Mouse (Mus musculus): ENCODE measurements around the gene Pllp.

Pllp gene

DNA sequence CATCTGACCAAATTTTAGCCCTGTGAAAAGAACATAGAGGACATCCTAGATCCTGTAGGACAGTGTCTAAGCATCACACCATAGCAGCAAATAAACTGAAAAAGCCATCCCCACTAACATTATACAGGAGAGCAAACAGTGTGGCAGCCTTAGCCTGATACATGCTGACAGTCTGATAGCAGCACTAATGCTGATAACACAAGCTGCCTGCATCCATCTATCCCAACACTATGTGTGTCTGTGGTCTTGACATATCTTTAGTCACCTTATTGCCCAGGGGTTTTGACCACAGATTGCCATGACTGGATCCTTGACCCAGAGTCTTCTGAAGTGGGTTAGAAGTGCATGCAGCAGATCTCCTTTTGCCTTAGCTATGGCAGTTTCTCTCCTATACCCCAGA lies 41.1 kb downstream of the Pllp start:
- in situ Hi-C loops (cut with MseI, MboI): no loop called here

DNA sequence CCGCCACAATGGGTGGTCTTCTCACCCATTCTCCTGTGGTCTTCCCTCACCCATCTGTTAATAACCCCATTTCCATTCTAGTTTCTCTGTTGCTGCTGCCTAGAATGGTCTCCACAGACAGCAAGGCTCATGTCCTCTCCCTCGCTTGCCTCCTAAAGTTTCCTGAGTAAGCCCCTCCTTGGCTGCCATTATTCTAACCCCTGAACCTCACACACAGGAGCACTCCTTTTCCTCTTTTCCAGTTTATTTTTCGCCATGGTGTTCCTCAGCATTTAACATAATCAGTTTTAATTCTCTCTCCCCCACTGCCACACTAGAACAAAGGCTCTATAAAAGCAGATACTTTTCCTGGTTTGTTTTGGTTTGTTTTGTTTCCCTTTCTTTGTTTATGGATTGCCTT lies 43.1 kb downstream of the Pllp start:
- in situ Hi-C loops (cut with MseI, MboI): no loop called here

DNA sequence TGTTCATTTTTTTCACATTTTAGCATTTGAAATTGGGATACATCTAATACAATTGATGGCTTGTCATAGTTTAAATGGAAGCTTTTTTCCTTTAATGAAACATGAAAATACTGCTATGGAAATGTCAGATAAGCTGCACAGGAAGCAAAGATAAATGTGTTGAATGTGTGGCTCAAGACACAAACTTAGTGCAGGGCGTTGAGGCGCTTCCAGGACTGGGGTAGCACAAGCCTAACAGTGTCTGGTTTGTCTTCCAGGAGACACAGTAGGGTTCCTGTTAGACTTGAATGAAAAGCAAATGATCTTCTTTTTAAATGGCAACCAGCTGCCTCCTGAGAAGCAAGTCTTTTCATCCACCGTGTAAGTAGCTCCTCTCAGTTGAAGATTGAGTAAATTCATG lies 46.6 kb downstream of the Pllp start:
- in situ Hi-C loops (cut with MseI, MboI): no loop called here

DNA sequence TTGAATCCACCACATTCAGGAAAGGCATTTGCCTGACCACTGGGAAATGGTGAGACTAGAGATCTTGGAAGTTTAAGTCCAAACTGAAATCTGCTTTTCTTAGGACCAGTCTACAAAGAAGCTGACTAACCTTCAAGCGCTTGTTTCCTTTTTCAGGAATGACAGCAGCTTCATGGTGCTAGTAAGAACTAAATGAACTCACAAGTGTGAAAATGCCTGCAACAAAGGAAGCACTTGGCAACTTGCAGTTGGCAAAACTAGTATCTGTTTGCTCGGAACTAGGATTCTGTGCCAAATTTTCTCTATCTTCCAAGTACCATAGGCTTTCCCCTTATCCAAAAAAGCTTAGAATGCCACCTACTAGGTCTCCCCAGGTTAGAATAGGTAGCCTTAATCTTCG lies 49.9 kb downstream of the Pllp start:
- in situ Hi-C loops (cut with MseI, MboI): no loop called here

DNA sequence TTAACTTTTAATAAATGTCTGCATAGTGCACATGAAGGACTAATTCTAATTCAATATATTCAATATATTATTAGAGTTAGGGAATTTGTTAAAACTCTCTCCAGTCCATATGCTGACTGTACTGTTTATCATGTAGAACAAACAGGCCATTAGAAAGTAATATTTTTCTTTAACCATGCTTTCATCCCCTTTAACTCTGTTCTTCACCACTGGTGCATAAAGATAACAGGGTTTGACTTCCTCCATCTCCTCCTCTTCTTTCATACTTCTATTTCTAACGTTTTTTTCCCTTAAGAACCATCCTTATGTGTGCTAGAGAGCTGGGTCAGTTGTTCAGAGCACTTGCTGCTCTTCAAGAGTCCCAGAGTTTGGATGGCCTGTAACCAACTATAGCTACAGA lies 50.9 kb downstream of the Pllp start:
- in situ Hi-C loops (cut with MseI, MboI): no loop called here

DNA sequence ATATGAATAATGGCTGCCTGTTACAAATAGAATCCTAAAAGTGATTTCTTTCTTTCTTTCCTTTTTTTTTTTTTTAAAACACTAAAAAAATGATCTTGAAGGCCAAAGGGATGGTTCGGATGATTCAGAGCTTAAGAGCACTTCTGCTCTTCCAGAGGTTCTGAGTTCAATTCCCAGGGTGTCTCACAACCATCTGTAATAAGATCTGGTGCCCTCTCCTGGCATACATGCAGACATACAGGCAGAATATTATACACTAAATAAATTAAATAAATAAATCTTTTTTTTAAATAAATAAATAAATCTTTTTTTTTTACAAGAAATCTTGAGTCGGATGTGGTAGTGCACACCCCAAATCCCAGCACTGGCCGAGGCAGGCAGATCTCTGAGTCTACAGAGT lies 54.1 kb downstream of the Pllp start:
- in situ Hi-C loops (cut with MseI, MboI): no loop called here

DNA sequence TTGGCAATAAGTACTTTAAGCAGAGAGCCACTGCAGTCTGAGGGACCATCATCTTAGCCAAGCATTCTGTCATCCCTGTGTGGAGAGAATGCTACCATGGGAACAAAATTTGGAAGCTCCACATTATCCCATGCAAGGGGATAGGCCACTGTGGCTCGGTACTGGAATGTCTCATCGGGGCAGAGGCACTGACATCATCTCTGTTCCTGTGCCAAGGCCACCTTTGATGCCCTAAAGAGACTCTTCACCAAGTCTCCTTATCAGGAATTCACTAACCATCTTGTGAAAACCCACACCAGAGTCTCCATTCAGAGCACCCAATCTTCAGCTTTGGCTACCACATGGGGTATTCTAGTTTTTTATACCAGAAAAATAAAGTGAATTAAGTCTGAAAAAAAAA lies 54.9 kb downstream of the Pllp start:
- in situ Hi-C loops (cut with MseI, MboI): no loop called here

DNA sequence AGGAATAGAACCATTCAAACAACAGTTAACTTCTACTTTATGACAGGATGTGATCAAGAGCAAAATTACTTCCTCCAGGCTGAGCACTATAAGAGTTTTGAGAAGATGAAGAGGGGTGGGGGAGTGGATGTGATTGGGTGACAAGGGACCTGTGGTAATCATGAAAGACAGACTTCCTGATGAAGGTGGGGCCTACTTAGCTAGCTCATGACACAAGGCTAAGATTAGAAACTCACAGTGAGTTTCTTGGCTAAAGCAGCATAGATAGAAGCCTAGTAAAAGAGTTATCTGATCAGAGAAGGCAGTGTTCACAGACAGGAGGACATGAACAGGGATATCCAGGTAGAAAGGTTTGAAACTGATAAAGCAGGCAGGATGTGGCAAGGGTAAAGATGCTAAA lies 61.9 kb downstream of the Pllp start:
- in situ Hi-C loops (cut with MseI, MboI): no loop called here

DNA sequence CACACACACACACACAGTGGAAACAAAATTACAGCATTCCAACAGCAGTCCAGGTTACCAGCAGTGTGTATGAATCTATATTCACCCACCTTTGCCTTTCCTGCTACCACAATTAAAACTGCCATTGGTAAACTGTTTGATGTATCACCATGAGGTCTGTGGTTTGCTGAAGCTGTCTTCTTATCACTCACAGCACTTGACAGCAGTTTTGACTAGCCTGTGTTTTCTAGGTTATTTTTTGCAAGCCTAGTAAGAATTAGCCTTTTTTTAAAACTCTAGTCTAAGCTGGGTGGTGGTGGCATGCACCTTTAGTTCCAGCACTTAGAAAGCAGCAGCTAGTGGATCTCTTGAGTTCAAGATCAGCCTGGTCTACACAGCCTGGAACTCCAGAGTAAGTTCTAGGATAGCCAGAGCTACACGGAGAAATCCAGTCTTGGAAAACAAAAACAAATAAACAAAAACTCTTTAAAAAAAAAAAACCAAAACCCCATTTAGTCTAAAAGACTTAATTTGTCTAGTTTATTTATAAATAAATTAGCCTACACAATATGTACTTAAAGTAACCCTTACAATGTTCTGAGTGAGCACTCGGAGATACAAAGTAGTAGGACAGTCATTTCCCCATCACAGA lies 62.4 kb downstream of the Pllp start:
- in situ Hi-C loops (cut with MseI, MboI): no loop called here
